Mouse (Mus musculus) ovary, postnatal 14 days (tissue): ENCODE data around the gene Alox12b.

Experiments used
- DNase-seq: peaks from one replicate; pipeline ENCODE4 v3.0.0; 2022; ENCODE audit warnings: low spot score

Alox12b gene

GRCm38 (mm10) chr11:69156800-69157199 is at the start of gene Alox12b:
Gene Alox12b, plus strand, starts transcription at chr11:69156989.
- no peak for DNase-seq

GRCm38 (mm10) chr11:69107676-69108075 is 49.1 kb upstream of the Alox12b start:
- DNase-seq, result no peak

DNA sequence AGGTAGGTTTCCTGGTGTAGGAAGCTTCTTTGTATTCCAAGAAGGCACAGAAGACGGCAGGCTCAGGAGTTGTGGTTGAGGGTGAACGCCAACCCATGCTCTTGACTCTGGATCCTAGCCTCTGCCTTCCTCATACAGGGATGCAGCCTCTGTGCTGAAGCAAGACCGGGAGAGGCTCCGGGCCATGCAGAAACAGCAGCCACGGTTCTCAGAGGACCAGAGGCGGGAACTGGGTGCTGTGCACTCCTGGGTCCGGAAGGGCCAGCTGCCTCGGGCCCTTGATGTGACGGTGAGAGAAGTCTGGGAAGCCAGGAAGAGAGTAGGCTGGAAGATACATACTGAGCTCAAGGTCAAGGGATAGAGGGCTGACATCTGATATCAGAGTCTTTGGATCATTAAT is 48.6 kb upstream of the Alox12b start:
- DNase-seq, result no peak

GRCm38 (mm10) chr11:69109032-69109900 is 47.5 kb upstream of the Alox12b start:
- DNase-seq, result no peak

DNA sequence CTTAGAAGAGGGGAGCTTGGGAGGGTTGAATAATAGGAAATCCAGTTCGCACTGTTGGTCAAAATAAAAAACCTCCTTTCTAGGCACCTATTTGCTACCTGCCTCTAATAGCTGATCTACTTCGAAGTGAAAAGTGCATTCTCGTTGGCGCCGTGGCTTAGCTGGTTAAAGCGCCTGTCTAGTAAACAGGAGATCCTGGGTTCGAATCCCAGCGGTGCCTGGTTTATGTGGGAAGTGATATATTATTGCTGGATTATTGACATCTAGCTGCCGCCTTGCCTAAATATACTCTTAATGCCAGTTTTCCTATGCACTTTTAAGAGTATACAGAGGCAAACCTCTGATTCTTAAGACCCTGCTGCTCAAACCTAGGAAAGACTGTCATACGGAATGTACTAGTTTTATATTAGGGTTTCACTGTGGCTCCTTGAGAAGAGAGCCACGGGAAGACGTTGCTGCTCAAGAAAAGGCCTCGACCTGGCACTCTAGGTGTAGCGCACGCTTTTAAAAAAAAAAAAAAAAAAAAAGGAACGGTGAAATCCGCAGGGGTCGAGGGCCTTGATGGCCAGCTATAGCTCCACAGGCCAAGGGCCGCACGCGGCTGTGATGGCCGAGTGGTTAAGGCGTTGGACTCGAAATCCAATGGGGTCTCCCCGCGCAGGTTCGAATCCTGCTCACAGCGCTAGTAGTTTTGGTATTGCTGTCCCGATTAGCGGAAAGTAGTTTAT is 46.3 kb upstream of the Alox12b start:
- peak; percentile 99 for DNase-seq

GRCm38 (mm10) chr11:69111051-69111810 is 45.6 kb upstream of the Alox12b start:
- no peak for DNase-seq

- no peak for DNase-seq
Observed at GRCm38 (mm10) chr11:69111865-69112264, 44.9 kb upstream of the Alox12b start.

GRCm38 (mm10) chr11:69114018-69114417 is 42.8 kb upstream of the Alox12b start:
- DNase-seq, result no peak

DNA sequence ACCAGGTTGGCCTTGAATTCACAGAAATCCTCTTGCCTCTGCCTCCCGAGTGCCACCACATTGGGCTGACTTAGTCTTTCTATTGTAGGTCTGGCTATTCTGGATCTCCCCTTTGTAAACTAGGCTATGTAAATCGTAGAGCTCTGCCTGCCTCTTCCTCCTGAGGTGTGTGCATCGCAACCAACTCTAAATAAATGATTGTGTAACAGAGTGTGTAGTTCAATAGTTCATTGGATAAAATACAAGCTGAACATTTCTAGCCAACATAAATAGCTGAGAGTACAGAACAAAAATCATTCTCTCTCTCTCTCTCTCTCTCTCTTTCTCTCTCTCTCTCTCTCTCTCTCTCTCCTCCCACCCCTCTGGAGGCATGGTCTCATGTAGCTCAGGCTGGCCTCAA is 42.2 kb upstream of the Alox12b start:
- no peak for DNase-seq

DNA sequence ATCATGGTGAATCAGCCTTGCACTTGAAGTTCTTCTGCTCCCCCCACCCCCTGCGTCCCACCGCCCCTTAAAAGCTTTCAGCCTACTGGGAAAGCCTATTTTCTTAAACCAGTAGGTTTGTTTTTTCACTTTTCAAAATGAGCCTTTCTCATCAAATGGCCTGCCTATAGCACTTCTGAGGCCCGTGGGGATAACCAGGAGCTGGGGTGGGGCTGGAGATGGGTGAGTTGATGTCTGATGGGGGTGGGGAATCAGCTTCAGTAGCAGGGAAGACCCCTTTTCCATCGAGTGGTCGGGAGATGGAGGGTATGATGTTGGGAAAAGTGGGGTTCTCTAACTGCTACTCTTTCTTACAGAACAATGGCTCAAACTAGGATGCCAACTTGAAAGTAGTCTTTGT is 39.9 kb upstream of the Alox12b start:
- no peak for DNase-seq

DNA sequence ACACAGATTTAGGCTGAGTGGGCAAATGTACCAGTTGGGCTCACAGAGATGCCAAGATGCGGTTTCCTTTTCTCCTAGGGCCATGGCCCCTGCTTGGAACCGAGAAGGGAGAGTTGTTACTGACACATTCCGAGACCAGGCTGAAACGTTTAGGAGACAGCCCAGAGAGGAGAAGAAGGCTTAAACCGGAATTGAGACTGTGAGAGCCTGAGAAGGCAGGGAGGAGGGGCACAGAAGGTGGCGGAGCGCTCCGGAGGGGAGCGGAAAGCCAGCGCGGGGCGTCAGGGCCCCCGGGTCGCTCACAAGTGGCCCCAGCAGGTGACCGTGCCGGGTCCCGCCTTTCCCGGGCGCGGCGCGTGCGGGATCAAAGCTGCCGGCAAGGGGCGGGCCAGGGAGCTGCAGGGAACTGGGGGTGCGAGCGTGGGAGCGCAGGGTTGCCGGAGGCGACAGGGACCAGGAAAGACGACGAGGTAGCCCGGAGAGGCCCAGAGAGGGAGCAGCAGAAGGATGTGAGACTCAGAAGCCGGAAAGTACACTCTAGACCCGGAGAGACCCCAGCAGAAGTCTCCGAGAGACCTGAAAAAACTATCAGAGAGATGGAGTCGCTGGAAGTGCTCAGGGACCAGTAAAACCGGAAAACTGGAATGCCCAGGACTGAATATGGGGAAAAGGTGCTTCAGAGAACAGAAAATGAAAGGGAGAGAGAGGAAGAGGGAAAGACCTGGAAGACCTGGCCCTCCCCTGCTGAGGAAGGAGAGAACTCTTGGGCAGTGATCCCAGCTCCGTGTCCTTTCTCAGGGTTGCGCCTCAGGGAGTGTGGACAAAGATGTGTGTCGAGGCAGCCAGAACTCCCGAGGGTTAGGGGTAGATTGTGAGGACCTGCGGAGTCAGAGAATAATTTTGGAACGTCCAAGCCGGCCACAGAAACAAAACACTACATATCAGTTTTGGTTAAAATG is 38.8 kb upstream of the Alox12b start:
- peak; percentile 51 for DNase-seq

DNA sequence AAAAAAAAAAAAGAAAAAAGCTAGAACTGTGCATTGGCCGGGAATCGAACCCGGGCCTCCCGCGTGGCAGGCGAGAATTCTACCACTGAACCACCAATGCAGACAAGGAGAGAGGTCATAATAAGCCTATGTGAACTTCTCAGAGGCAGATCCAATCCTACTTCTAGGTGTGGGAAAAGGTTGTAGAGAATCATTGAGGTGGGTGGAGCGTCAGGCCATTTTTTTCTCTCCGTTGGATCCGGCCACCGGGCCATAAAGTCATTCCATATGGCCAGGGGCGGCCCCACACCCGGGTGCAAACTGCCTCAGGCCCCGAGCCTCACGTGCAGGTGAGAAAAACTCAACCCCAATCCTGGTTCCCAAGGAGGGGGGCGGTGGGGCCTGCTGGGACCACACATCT is 38.0 kb upstream of the Alox12b start:
- peak; percentile 95 for DNase-seq

DNA sequence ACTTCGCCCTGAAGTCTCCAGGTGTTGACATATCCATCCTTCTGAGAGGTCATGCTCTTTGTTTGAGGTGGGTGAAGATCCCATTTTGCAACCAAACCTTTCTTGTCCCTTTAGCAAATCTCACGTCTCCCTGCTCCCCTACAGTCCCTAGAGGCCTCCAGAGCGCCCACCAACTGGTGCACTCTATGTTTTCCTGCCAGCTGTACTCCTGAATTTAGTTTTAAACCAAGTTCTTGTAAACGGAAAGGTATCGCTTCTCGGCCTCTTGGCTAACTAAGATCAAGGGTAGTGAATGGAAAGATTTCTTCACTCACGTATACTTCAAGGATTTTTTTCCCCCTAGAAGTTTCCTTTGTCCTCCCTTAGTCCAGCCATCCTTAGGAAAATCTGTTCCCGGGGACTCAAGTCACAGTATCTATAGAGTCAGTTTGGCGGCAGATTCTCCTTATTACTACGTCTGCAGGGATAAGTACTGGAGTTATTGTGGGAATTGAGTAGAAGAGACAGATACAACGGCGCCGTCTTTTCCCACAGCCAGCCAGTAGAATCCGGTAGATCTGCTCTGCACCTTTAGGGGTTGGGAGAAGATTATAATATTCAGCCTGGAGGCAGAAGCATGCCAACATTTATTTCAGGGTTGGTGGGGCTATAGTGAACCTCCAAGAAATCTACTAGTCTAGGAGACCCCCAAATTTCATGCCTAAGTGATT is 37.2 kb upstream of the Alox12b start:
- DNase-seq, result no peak

DNA sequence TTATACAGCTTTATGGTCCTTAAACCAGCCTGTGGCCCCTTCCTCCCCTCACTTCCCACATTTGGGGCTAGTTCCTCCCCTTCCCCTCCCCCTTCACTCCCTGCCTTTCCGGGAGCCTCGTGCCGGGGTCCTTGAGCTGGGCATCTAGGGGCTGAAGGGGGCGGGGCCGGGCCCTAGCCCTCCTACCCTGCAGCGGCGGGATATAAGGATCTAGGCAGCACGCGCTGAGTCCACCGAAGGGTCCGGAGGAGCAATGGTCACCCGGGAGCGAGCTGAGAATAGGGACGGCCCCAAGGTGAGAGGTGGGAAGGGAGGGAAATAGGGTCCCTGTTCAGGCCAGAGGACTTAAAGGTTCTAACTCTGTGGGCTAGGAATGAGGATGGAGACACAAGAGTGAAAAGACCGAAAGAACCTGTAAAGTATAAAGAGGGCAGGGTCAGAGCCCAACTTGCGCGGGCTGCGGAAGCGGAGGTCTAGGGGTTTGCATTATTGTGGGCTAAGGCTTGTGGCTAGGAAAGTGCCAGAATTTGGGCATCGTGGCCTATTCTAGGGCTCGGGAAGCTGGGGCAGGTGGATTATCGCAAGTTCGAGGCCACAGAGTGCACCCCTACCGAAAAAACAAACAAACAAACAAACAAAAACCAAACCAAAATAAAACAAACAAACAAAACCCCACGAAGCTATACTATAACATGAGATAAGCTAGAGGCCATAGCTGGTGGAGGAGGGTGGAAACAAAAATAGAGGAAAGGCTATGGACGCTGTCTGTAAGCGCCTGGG is 36.4 kb upstream of the Alox12b start, which contains the start of gene Hes7:
Gene Hes7, plus strand, starts transcription at position 184 of the 780 bp plus-strand sequence.
- DNase-seq, result no peak

DNA sequence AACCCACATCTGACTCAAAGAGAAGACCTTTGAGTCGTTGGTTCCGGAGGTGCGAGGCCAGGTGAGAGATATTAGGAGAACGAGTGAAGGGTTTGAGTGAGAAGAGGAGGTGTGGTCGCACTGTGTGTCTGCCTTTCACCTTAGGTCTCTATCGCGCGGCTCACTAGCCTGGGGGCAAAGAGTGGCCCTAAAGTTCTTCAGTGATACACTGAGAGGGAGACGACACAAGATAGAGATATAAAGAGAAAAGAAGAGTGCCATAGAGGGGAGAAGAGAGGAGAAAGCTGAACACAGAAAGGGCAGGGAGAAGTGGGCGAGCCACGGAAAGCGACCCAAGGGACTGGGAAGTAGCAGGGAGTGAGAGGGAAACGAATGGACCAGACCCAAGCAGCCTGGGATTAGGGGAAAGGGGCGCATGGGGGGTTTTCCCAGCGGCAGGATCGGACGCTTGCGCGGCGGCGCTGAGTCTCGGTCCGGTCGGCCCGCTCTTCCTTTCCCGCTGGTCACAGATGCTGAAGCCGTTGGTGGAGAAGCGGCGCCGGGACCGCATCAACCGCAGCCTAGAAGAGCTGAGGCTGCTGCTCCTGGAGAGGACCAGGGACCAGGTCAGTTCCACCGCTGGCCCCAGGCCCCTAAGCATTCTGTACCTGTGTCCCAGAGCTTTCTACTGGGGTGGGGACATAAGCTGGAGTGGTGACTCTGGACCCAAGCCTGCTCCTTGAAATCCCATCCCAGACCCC is 35.6 kb upstream of the Alox12b start:
- DNase-seq, result no peak

GRCm38 (mm10) chr11:69121741-69122335 is 35.0 kb upstream of the Alox12b start:
- no peak for DNase-seq

GRCm38 (mm10) chr11:69122336-69122951 is 34.3 kb upstream of the Alox12b start, which contains the start of gene 9130213A22Rik:
Gene 9130213A22Rik, minus strand, starts transcription at chr11:69122589.
- DNase-seq, result peak; percentile 85

DNA sequence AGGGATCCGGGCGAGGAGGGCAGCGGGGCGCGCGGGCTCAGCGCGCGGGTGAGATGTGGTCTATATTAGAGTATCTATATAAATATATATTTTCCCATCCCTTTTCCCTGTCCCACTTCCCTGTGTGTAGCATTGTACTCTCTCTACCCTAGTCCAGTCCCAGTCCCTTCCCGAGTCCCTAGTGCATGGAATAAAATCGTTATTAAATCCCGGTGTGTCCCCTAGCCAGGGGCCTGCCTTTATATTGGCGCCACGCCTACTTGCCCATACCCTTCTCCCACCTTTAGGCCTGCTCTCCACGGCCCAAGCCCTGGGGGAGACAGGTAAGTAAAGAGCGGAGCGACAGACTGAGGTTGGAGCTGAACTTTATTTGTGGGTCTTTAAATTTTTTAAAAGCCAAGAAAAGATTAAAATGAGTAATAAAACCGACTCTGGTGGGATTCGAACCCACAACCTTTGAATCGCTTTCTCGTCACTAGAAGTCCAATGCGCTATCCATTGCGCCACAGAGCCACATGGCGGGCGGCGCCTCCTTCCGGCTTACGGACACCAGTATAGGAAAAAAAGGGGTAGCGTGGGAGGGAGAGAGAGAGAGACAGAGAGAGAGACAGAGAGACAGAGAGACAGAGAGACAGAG is 33.6 kb upstream of the Alox12b start:
- peak; percentile 90 for DNase-seq
